Mouse (Mus musculus) kidney, adult 8-10 months (tissue): ENCODE results near the gene Glod4.
"Not testable (repeated sequence)": the region's sequence is repeated elsewhere in the genome, so short reads cannot be mapped to it uniquely, and the experiment has no call there.

Source experiments
- DNase-seq, 2 experiments: peaks; one replicate each; pipeline ENCODE4 v3.0.0; 2022

Gene Glod4

DNA sequence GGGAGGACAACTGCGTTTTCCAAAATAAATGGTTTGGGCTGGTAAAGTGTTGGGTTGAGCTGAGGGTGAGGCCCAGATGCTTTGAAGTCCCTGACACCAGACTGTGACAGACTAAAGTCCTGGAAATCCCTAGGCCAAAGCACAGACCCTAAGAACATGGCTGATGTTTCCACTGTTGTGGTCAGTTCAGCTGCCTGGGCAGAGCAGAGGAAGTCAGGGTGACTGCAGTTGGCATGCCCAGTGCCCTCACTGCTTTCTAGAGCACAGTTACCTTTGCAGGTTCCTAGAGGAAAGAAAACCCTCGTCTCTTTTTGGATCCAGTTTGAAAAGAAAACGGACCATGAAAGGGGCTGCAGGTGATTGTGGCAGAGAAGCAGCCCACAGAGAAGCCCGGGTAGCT, 13.9 kb upstream of the Glod4 start:
- no peak for DNase-seq

DNA sequence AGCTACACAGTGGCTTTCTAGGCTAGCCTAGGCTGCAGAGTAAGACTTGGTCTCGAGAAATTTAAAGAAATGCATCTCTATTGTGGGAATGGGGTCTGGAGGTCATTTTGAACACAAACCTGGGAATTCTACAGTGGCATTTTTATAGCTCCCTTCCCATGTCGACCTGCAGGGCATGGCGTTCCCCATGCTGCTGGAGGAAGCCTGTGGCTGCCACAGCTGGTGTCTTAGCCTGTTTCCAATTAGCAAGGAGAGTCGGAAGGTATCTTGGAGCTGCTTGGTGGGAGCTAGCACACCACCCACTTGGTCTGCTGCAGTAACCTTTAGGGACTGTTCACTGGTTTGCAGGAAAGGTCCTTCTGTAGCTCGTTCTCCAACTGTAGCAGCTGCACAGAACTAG, 12.6 kb upstream of the Glod4 start:
- DNase-seq: no peak

DNA sequence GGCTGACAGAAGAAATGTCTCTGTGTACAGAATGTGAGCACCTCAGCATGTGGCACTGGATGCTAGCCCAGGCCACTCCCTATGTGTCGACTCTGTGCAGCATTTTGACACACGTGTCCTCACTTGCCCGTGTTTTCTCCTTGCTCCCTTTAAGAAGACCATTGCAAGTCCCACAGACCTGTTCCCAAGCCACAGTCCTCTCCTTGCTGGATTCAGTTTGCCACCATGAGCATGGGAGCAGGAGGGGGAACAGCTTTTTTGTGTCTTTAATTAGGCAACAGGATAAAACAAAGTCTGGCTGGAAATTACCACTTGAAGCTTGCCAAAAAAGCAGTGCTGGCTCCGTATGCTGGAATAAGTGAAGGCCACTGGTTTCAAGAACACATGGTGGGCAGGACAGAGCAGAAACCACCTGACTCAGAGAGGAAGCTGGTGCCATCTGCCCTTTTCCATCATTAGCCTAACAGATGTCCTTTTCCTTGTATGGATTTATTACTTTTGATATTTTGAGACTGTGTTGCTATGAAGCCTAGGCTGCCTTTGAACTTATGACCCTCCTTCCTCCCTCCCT, 12.0 kb upstream of the Glod4 start:
- DNase-seq: no peak

DNA sequence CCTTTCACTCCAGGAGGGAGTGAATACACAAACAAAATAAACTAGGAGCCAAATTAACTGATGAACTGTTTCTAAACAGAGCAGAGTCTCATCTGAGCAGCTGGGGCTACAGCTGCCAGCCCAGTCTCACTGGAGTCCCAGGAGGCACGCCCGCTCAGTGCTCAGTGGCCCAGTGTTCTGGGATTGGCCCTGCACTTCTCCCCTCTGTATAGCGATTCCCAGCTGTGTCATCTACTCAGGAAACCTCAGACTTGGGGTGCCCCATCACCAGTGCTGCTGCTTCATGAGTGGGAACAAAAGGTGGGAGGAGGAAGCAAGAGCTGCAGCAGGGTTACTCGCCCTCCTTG, 10.4 kb upstream of the Glod4 start:
- no peak for DNase-seq

DNA sequence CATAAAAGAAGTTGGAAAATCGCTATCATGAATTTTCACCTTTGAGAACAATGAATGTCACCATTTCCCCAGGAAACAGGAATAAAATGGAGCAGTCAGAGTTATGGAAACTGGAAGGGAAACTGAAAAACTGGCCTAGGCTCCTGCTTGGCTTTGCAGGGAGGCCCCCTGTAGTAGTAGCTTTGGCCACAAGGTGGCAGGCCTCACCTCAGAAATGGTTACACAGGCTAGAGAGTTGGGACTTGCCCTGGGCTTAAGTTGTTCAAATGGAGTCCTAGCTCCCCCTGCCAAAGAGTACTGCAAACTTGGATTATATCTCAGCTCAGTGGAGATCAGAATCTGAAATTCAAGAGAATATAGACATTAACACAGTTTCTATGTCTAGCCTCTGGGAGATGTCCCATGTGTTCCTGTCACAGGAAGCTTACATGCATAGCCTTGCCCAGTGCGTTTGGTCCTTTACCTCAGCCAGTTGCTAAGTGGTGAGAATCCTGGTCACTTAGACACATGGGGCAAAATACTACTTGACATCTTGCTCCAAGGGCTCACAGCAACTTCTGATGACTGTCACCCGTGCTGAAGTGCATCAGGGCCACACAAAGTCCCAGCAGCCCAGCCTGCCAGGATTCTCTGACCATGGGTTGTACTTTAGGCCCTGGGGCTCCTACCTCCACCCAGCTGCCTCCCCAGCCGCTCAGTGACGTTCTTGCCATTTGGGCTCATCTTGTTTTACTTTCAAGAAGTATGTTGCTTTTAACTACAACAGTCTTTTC, 9.8 kb upstream of the Glod4 start:
- peak; percentile 63 to 89 for DNase-seq

DNA sequence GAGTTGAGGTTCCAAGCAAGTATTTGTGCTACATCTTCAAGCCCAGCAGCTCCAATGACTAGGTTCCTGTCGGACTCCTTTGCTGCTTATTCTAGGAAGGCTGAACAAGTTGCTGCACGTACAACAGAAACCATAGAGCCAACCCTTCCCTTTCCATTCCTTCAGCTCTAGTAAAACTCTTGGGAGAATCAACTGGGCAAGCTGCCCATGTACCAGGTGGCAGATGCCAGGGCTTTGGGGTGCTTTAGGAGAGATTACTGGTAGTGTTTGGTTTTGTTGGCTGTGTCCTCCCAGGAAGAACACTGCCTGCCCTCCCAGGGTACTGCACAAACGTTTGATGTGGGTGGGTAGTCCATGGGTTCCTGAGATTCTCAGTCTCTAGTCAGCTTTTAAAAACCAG, 8.5 kb upstream of the Glod4 start:
- DNase-seq: no peak

DNA sequence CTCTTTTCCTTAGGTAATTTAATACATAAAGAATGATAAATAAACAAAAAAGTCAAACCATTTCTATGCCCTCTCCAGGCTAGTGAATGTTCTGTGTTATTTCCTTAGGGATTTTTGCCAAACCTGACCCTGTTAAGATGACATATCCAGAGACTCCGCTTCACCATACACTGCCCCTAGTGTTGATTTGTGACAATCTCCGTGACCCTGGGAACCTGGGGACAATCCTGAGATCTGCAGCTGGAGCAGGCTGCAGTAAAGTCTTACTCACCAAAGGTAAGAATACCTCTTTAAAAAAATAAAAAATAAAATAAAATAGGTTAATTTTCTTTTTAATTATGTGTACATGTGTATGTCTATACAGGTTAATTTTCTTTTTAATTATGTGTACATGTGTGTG, 3.7 kb upstream of the Glod4 start:
- no peak for DNase-seq

DNA sequence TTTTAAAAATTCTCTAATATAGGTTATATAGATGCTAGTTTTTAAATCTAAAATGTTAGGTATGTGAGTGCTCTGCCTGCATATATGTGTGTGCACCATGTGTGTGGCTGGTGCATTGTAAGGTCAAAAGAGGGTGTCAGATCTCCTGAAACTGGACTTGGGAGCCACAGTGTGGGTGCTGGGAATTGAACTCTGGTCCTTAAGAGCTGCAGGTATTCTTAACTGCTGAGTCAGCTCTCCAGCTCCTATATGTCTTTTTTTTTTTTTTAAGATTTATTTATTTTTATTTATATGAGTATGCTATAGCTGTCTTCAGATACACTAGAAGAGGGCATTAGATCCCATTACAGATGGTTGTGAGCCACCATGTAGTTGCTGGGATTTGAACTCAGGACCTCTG, 2.9 kb upstream of the Glod4 start:
- no peak for DNase-seq

DNA sequence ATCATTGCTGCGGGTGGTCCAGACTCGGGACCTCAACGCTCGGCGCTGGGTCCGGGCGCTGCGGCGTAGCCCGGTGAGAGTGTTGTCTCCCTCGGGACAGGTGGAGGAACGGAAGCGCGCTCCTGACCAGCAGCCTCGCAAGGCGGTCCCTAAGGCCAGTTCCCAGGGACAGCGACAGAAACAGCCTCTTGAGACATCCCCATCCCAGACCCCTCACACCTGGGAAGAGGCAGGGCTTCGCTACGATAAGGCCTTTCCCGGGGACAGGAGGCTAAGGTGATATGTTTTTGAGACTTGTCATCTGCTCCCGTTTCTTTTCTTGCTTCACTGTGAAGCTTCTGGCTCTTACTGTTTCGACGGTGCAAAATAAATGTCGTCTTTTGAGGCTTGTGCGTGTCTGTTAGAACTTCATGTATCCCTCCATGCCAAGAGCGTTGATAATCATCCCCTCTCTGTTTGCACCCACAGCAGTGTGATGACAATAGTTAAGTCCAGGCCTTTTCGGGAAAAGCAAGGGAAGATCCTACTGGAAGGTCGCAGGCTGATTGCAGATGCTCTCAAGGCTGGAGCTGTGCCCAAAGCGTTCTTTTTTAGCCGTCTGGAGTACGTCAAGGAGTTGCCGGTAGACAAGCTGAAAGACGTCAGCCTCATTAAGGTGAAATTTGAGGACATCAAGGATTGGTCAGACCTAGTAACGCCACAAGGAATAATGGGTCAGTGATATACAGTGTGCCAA, 454 bp upstream of the Glod4 start:
- no peak for DNase-seq

DNA sequence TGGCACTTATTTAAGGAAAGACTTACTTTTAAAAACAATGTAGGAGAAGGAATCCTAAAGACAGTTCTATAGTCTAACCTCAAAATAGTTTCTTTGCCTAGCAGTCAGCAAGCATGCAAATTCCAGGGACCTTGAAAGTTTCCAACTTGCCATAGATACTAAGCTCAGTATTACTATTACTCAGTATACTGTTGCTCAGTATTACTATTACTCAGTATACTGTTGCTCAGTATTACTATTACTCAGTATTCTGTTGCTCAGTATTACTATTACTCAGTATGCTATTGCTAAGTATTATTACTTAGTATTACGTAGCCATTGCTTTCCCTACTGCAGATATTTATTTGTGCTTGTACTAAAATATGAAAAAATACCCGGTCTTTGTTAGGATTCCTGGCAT, 3.8 kb downstream of the Glod4 start:
- DNase-seq: no peak

DNA sequence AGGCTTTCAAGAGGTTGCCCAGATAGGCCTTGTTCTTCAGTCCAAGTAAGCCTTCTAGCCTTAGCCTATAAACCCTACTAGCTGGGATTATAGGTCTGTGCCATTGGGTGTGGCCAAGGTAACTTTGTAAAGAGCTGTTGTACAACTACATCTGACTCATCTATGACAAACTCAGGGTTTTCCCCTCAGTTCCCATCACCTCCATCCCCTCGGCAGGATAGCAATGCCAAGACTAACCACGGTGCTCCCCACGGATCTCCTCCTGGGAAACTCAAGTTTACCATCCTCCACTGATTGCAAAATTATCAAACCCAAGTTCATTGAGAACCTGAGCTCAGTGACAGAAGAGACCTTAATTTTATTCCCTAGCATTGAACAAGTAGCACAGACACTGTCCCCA, 7.4 kb downstream of the Glod4 start:
- no peak for DNase-seq

DNA sequence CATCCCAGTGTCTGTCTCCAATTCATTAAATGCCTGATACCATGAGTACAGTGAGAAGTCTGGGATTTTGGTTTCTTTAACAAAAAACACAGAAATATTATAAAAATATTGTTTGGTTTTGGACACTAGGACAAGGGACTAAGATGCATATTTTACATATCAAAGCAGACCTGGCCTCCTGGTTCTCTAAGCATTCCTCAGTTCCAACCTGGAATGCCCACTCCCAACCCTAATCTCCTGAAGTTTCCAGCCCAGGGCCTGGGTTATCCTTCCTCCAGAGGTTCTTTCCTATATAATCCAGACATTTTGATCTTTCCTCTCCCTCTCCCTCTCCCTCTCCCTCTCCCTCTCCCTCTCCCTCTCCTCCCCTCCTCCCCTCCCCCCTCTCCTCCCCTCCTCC, 18.5 kb downstream of the Glod4 start:
- no peak for DNase-seq

DNA sequence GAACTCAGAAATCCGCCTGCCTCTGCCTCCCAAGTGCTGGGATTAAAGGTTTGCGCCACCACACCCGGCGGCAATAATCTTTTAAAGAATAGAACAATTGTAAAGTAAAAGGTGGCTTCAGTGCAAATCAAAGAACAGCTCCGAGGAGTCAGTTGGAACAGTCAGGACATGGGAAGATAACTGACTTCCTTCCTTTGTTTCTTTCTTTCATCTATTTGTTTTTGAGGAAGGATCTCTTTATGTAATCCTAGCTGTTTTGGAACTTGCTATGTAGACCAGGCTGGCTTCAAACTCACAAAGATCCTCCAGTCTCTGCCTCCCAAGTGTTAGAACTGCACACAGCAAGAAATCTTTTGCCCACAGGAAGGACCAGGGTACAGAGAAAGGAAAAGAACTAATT, 18.9 kb downstream of the Glod4 start:
- DNase-seq: no peak

DNA sequence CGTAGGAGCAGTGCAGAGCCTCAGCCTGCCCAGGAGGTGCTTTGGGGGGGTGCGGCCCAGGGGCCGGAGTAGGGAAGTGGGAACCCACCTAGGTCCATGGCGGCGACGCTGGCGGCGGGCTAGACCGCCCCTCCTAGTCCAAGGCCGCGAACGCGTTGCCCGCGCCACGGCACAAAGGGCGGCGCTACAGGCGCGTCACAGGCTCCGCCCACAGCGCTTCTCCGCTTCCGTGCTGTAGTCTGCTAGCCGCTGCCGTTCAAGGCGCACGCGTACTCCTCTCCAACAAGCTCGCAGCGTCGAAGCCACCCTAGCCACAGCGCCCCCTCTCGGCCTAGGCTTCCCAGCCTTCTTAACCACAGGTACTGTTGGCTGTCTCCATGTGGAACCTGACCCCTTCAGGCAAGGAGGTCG, 26.1 kb downstream of the Glod4 start, which contains the start of the genes Dbil5 and Gemin4:
Gene Dbil5 (plus strand): TSS at position 219 of the 411 bp plus-strand sequence.
Gene Gemin4 (minus strand): TSS at position 275 of the 411 bp plus-strand sequence.
- peak; percentile 96 to 97 for DNase-seq

DNA sequence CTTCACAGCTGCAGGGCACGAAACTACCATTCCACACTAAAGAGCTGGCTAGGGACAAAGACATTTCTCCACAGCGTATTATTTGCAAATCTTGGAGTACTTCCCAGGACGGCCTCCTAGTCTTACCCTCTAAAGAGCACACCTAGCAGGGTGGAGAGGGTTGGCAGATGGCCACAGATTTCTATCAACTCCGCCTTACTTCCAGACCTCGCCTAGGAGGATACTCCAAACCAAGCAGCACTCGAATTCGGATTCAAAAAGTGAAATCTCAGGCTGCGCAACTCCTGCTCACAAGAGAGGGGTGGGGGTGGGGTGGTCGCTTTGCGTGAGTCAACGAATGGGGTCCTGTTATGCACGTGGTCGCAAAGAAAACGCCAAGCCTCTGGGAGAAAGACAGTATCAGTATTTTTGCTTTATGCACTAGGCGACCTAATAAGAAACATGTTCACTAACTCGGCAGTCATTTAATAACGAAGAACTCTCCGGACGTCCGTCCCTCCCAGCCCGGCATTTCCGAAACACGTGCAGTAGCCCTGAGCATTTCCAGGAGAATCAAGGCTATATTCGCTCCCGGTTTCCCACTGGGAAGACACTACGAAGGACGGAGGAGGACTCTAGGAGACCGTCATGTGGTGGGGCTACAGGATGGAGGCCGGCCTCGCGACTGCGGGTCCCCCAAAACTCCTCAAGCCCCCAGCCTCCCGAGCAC, 26.7 kb downstream of the Glod4 start:
- peak; percentile 53 for DNase-seq

DNA sequence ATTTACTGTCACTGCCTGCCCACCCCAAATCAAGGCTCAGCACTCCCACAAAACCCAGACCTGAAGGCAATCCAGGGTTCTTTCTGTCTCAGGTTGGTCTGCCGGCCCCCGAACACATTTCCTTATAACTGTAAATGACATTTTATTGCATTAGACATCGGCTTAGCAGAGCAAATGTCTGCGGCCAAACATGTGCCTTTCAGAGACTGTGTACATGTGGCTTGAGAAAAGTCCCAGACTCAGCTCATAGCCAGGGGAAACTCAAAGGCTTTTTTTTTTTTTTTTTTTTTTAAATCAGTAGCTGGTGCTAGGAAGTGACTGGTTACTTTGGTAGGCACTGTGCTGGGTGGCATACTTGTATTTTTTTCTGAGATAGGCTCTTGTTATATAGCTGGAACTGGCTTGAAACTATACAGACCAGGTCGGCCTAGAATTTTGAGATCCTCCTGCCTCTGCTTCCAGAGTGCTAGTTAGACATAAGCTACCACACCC, 27.4 kb downstream of the Glod4 start:
- DNase-seq: no peak

DNA sequence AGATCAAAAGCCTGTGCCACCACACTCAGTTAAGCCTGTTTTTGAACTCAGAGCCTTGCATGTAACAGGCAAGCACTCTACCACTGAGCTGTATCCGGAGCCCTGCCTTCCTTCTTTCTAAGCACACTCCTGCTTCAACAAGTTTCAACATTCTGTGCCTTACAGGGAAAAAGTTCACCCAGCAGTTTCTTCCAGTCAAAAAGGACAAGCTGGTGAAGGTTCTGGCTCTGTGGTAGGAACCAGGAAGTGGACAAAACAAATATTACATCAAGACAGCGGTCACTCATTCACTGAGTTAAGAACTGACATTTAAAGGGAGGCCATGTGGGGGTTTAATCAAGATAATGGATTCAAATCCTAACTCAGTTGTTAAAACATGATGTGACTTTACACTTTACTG, 28.5 kb downstream of the Glod4 start:
- no peak for DNase-seq

DNA sequence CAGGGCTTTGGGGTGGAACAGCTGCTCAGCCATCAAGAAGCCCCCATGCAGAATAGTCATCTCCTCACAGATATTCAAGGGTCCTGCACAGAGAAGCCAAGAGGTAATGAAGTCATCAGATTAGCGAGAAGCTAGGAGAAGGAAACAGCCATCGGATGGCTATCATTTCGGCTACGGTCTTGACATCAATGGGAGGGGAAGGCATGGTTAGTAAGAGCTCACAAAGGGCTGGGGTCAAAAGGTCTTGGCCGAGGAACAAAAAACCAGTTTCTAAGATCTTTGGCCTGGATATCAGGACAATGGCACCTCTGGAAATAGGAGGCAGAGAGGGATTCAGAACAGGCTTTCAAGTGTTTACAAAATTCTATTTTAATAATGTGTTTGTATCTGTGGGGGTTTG, 29.7 kb downstream of the Glod4 start:
- no peak for DNase-seq

DNA sequence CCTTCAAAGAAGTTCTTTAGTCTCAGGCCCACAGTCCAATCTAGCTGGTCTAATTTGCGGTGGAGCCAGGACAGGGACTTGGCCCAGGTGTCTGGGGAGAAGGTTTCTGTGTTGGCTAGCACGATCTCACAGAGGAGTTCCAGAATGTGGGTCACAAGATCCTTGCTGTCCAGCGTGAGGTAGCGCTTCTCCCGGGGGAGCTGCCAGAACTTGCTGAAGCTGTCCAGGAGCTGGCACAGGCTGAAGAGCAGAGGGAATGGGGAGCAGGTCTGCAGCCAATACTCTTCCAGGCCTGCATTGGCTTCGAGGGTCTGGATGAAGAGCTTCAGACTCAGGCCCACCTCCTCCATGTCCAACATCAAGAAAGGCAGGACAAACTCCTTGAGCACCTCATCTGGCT, 31.9 kb downstream of the Glod4 start:
- not testable (repeated sequence) for DNase-seq

DNA sequence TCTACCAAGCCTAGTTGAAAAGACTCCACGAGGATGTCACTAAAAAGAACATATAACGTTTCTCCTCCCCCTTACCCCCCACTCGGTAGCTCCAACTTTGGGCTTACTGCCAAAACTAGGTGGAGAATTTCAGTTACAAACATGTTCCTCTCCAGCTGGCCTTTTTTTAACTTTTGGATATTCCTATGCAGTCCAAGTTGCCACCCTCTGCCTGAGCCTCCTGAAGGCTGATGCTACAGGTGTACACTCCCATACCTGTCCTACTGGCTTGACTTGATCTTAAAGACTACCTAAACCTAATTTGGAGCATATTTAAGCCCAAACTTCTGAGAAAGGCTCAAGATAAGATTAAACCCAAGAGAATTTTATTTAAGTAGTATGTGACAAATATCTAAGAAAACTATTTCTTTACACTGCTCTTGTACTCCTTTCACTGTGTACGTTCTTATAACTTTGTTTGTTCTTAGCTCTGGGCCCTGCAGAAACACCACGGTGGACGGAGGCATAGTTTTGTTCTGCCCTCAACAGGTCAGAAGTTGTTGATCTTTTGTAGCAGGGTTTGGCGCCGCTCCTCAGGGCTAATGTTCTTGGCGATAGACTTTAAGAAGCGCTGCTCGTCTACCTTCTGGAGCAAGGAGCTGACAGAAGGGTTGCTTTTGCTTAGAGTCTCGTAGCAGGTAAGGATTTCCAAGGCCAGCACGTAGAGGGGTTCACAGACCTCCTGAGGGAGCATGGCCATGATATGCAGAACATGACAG, 33.1 kb downstream of the Glod4 start:
- no peak for DNase-seq

DNA sequence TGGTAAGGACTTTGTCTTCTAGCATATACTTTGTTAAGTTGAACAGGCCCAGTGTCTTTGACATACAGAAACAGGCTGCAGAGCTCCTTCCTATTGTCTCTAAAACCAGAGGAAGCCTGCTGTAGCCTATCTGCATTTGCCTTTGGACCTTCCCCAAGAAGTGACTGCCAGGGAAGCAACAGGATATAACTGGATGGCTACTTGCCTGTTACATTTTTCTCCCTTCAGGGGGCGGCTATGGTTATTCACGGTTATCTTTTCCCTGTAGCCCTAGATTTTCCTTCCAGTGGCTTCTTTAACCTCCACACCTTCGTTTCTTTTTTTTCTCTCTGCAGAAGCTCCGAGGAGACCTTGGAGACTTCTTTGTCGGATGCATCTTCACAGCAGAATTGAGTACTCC, 36.7 kb downstream of the Glod4 start:
- DNase-seq: no peak
